Mouse (Mus musculus) hindbrain, embryonic 11.5 days (tissue): ENCODE data around the gene Ccdc85a. TPM values are rescaled to one million over a fixed set of nuclear protein-coding genes. Genes with fewer than 3 reads are reported as not detected.

Experiments used
- ATAC-seq: fragments of 200-750 bp; cut with Nextera tagmentation; 2 replicates; pipeline ENCODE4 v1.8.0; 2017; ENCODE audit warnings: mild to moderate bottlenecking, moderate TSS enrichment, moderate library complexity; ENCODE audit not compliant: low FRiP score
- DNase-seq: peaks from one replicate; pipeline ENCODE4 v3.0.0-alpha.2; 2015; ENCODE audit warnings: low spot score
- H3K27ac ChIP-seq: fragments of 300-500 bp; sonication (generic); 2 replicates; pipeline ENCODE4 v1.5.1; 2014; ENCODE audit warnings: mild to moderate bottlenecking, low read depth, low read length
- H3K27me3 ChIP-seq: fragments of 300-500 bp; sonication (generic); 2 replicates; pipeline ENCODE4 v1.6.1; 2014; ENCODE audit warnings: mild to moderate bottlenecking, low read length, moderate library complexity, mixed read lengths; ENCODE audit not compliant: control insufficient read depth, insufficient read depth
- H3K36me3 ChIP-seq: fragments of 300-500 bp; sonication (generic); 2 replicates; pipeline ENCODE4 v1.6.1; 2014; ENCODE audit warnings: mild to moderate bottlenecking, low read length, moderate library complexity, mixed read lengths; ENCODE audit not compliant: control insufficient read depth, insufficient read depth
- H3K4me1 ChIP-seq: fragments of 300-500 bp; sonication (generic); replicated peaks from 2 replicates; pipeline ENCODE4 v1.6.1; 2014; ENCODE audit warnings: low read length, mixed read lengths; ENCODE audit not compliant: control insufficient read depth, insufficient read depth
- H3K4me2 ChIP-seq: fragments of 300-500 bp; sonication (generic); replicated peaks from 2 replicates; pipeline ENCODE4 v1.6.1; 2014; ENCODE audit warnings: mild to moderate bottlenecking, low read depth, low read length
- H3K4me3 ChIP-seq: fragments of 300-500 bp; sonication (generic); 2 replicates; pipeline ENCODE4 v1.5.1; 2014; ENCODE audit warnings: low read depth, low read length
- H3K9ac ChIP-seq: fragments of 300-500 bp; sonication (generic); 2 replicates; pipeline ENCODE4 v1.6.1; 2014; ENCODE audit warnings: low read depth, low read length
- H3K9me3 ChIP-seq: fragments of 300-500 bp; sonication (generic); 2 replicates; pipeline ENCODE4 v1.6.1; 2016; ENCODE audit warnings: low read length; ENCODE audit not compliant: control insufficient read depth
- WGBS: fragments of 180-500 bp; shearing (Covaris S2); extraction: QIAGEN DNeasy Blood & Tissue Kit; methylation state at CpG from one replicate; pipeline ENCODE4 v1.1.7; 2014; 5-methylcytosine and 5-hydroxymethylcytosine counted together
- polyA plus RNA-seq: library from polyadenylated mRNA; unstranded; fragments of >200 nt; fragmentation: Nextera tagmentation; extraction: Ambion mirVana; gene quantifications from 2 replicates; pipeline ENCODE4 v1.2.1, GENCODE M21; 2014

Gene Ccdc85a
- polyA plus RNA-seq, 1 experiment from 2014 or later, result 4.1 TPM

DNA sequence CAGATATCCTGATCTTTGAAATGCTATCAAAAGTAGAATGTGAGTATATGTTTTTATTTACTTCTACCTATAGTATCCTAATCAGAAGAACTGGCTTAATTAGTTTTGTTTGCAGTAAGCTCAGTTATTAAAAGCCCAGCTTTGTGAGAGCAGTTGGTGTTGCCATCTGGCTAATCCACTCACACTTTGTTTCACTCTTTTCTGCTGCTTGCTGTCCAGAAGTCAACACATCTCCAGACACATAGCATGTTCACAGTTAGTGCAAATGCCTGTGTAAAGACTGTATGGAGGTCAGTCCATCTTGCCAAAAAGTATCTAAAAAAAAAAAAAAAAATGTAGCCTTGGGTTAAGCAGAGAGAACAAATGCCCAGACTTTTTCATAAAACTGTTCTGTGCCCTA lies 27.7 kb downstream of the Ccdc85a start:
- Histone ChIP-seq H3K27me3 (no peaks in the 10 kb centered on the region), H3K9me3 (no peaks in the 10 kb centered on the region), H3K4me1 (no peaks in the 10 kb centered on the region), H3K27ac (no peak overlapping the region), H3K9ac (no peak overlapping the region), H3K4me2 (no peak overlapping the region), H3K4me3 (no peak overlapping the region), H3K36me3 (no peaks in the 10 kb centered on the region)
- ATAC-seq (no peak), DNase-seq (no peak)

GRCm38 (mm10) chr11:28543429-28543828 lies 40.7 kb downstream of the Ccdc85a start:
- DNase-seq (no peak), ATAC-seq (no peak)
- no peaks in the 10 kb centered on the region for H3K4me1 ChIP-seq
- WGBS, result 90% methylated on average over 2 of the region's 2 CpGs
- no peaks in the 10 kb centered on the region for H3K27me3 ChIP-seq
- H3K9ac ChIP-seq, result no peak overlapping the region
- no peak overlapping the region for H3K4me2 ChIP-seq
- no peaks in the 10 kb centered on the region for H3K36me3 ChIP-seq
- H3K9me3 ChIP-seq, result no peaks in the 10 kb centered on the region
- no peak overlapping the region for H3K27ac ChIP-seq
- no peak overlapping the region for H3K4me3 ChIP-seq

DNA sequence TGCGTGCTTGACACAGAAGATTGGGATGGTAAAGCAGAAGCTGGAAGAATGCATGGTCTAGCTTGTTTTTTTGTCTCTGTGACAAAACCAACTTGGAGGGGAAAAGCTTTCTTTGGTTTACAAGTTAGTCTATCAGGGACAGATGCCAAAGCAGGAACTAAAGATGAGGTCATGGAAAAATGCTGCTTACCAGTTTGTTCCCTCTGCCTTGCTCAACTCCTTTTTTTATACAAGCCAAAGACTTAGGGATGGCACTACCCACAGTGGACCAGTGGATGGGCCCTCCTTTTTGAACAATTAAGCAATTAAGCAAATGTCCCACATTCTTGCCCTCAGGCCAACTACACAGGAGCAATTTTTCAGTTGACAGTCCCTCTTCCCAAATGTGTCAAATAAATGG lies 42.8 kb downstream of the Ccdc85a start:
- WGBS, result 92% methylated on average over 1 of the region's 1 CpGs
- Histone ChIP-seq H3K4me1 (no peaks in the 10 kb centered on the region), H3K36me3 (no peaks in the 10 kb centered on the region), H3K9me3 (no peaks in the 10 kb centered on the region), H3K4me3 (no peak overlapping the region), H3K27ac (no peak overlapping the region), H3K4me2 (no peak overlapping the region), H3K9ac (no peak overlapping the region), H3K27me3 (no peaks in the 10 kb centered on the region)
- no peak for ATAC-seq
- no peak for DNase-seq

DNA sequence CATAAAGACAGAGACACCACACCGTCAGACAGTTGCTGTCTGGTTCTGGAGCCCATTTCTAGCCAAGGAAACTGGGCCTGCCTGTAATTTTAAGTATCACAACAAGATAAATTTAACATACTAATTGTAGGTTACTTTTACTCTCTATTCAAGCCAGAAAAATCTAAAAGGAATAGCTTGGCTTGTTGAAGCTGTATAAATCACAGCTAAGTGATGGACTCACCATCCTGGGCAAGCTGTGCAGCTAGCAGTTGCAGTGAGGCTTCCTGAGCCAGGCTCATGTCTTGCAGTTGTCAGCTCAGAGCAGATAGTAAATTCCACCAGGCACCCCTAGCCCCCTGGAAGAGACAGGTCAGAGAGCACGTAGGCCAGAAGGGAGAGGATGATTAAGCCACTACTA lies 50.8 kb downstream of the Ccdc85a start:
- H3K27me3 ChIP-seq, result no peaks in the 10 kb centered on the region
- no peak overlapping the region for H3K9ac ChIP-seq
- no peak overlapping the region for H3K27ac ChIP-seq
- ATAC-seq (no peak), DNase-seq (no peak)
- no peaks in the 10 kb centered on the region for H3K4me1 ChIP-seq
- no peak overlapping the region for H3K4me3 ChIP-seq
- H3K9me3 ChIP-seq, result no peaks in the 10 kb centered on the region
- H3K36me3 ChIP-seq, result no peaks in the 10 kb centered on the region
- WGBS, result 94% methylated on average over 2 of the region's 2 CpGs
- no peak overlapping the region for H3K4me2 ChIP-seq

- Histone ChIP-seq H3K4me2 (no peak overlapping the region), H3K27ac (no peak overlapping the region), H3K9me3 (no peaks in the 10 kb centered on the region), H3K4me1 (no peaks in the 10 kb centered on the region), H3K4me3 (no peak overlapping the region), H3K9ac (no peak overlapping the region), H3K27me3 (no peaks in the 10 kb centered on the region), H3K36me3 (no peaks in the 10 kb centered on the region)
- DNase-seq (no peak), ATAC-seq (no peak)
Observed at GRCm38 (mm10) chr11:28501190-28501589, 82.9 kb downstream of the Ccdc85a start.

DNA sequence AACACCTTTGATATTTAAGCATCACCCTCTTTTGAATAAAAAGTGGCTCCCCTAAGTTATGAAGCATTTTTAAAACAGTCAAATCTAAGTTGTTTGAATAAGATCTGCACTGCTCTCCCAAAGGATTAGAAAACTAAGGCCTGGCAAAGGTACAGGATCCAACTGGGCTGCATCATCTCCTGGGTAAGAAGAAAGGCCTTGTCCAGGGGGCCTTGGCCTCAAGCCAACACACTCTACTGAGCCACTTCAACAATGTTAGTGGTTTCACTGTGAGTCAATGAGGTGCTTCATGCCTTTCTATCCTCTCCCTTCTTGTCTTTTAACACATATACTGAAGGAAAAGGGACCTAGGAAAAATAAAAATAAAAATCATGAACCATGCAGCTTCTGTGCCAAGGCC lies 87.1 kb downstream of the Ccdc85a start:
- no peaks in the 10 kb centered on the region for H3K36me3 ChIP-seq
- no peaks in the 10 kb centered on the region for H3K4me1 ChIP-seq
- no peak overlapping the region for H3K4me3 ChIP-seq
- ATAC-seq, result no peak
- H3K9me3 ChIP-seq, result no peaks in the 10 kb centered on the region
- no peak overlapping the region for H3K4me2 ChIP-seq
- H3K27me3 ChIP-seq, result no peaks in the 10 kb centered on the region
- no peak for DNase-seq
- H3K9ac ChIP-seq, result no peak overlapping the region
- H3K27ac ChIP-seq, result no peak overlapping the region

DNA sequence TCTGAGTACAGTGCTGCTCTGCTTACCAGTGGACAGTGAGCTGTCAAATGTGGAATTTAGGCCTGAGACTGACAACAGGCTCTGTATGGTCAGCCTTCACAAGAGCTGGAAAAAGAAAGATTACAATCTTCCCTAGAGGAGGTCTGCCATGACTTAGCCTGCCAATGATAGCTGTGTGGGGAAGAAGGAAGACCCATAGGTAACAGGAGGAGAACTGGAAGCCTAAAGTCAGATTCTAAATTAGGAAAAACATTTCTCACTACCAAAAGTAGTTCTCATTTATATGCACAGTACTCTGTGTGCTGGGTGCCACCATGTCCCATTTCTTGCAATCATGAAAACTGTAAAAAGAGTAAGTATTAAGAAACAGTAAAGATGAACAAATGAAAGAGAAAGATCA lies 90.8 kb downstream of the Ccdc85a start:
- no peaks in the 10 kb centered on the region for H3K9me3 ChIP-seq
- no peak overlapping the region for H3K27ac ChIP-seq
- no peaks in the 10 kb centered on the region for H3K27me3 ChIP-seq
- no peak overlapping the region for H3K4me2 ChIP-seq
- DNase-seq (no peak), ATAC-seq (no peak)
- H3K9ac ChIP-seq, result no peak overlapping the region
- no peaks in the 10 kb centered on the region for H3K36me3 ChIP-seq
- no peaks in the 10 kb centered on the region for H3K4me1 ChIP-seq
- no peak overlapping the region for H3K4me3 ChIP-seq

DNA sequence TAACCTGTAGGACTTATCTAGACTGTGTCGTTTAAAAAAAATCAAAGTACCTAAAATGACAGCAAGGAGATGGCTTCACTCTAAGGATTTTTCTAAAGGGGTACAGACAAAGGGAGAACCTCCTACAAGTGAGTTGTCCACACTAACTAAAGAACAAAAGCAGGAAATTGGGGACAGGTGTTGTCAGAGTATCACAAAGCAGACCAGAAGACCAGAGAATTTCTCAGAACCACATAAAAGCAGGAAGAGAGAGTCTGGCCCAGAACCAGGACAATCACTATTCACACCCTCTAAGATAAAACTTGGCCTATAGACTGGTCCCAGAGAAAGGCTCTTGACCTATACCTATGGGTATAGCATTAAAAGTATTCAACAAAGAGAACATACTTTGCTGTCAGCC lies 92.8 kb downstream of the Ccdc85a start:
- no peak for DNase-seq
- ATAC-seq, result no peak
- WGBS, result 81% methylated on average over 1 of the region's 1 CpGs

DNA sequence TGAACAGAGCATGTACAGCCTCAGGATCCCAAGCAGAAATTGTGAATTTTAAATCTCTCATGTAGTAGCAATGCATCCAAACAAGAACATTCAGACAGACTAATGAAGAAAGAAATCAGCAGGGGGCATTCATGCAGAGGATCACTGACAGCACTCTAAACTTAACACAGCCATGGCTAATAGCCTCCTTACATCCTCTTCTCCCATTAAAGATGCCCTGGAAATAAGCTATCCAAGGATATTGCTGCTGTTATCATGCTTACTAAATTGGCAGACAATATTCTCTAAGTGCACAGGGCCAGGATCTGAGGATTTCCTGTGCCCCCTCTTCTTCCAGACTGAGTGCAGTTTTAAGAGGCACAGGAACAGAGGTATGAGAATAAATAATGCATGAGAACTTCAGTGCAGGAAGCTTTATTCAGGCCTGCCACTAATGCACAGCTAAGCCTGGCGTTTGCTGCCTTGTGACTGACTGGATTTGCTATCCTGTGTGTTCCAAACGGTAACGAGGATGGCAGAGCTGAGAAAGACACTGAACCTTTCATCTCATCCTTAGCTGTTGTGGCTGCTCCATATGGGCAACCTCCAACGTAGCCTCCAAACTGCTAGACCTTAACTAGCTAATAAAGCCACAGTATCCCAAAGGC lies 99.9 kb downstream of the Ccdc85a start:
- Histone ChIP-seq H3K4me1 (no peaks in the 10 kb centered on the region), H3K4me3 (no peak overlapping the region), H3K27me3 (no peaks in the 10 kb centered on the region), H3K9me3 (no peaks in the 10 kb centered on the region), H3K27ac (no peak overlapping the region), H3K36me3 (no peaks in the 10 kb centered on the region), H3K9ac (no peak overlapping the region), H3K4me2 (no peak overlapping the region)
- DNase-seq (no peak), ATAC-seq (peak; percentile 27; the same call in 1 of the 2 replicates)
- WGBS, result 62% methylated on average over 4 of the region's 4 CpGs

More for the DNA sequence above, 92.8 kb downstream of the Ccdc85a start:
- no peak overlapping the region for H3K4me3 ChIP-seq
- H3K27ac ChIP-seq, result no peak overlapping the region
- no peaks in the 10 kb centered on the region for H3K27me3 ChIP-seq
- no peak overlapping the region for H3K9ac ChIP-seq
- no peaks in the 10 kb centered on the region for H3K36me3 ChIP-seq
- H3K9me3 ChIP-seq, result no peaks in the 10 kb centered on the region
- no peak overlapping the region for H3K4me2 ChIP-seq
- no peaks in the 10 kb centered on the region for H3K4me1 ChIP-seq
